Mouse (Mus musculus): ENCODE measurements around the gene Kras.

- TF ChIP-seq POLR2A (IDR thresholded peaks at IDR 0.05; ENCODE audit: extremely low read depth, insufficient read depth, low read length) (no peak), CTCF (IDR thresholded peaks at IDR 0.05; ENCODE audit: extremely low read depth, insufficient read depth, low read length) (no peak)
These were observed 12.3 kb upstream of the Kras start for GRCm38 (mm10) chr6:145262314-145262713.
